Comparison of ENCODE assay signal across 12 mouse cellular contexts in the genomic region with DNA sequence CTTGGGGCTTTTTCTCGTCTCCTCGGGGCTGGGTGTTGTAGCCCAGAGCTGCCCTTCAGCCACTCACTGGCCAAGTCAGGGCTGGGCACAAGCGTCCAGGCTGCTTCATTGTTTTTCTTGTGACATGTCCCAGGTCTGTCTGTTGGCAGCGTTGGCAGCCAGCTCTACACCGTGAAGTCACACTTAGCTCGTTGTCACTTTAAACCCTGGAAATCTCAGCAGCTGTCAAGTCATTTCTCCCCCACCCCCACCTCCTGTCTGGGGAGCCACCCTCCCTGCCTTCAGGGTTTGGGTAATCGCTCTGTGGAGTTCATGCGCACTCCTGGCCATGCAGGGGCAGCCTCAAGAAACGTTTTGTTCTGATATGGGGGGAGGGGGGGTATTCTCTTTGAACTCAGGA. TPM values are rescaled to one million over a fixed set of nuclear protein-coding genes. Genes with fewer than 3 reads are reported as not detected.
DNase-seq lines count a peak whose midpoint lies in the region; ATAC-seq and TF ChIP-seq lines count a peak whose summit lies in the region.
"Had no signal": no experiment of that assay in that cellular context is flagged by ENCODE, and none has a peak within 500 bp of the region (broad histone marks: within the 10 kb centered on the region; RNA-seq: fewer than 3 reads in every experiment).

No protein-coding gene starts in this region.

- no peak overlapping the region for H3K4me2 ChIP-seq in lung, postnatal 0 days (replicated peaks; ENCODE audit: low read depth, low read length)
- no peak overlapping the region for H3K4me2 ChIP-seq in forebrain, embryonic 16.5 days (ENCODE audit: low read length)
- H3K4me2 ChIP-seq in heart, postnatal 0 days (ENCODE audit: low read depth, low read length), result no peak overlapping the region

- no peaks in the 10 kb centered on the region for H3K27me3 ChIP-seq in lung, postnatal 0 days (replicated peaks; ENCODE audit: insufficient read depth, low read length)
- no peaks in the 10 kb centered on the region for H3K27me3 ChIP-seq in forebrain, embryonic 16.5 days (replicated peaks; ENCODE audit: control insufficient read depth, insufficient read depth, low read length)
- H3K27me3 ChIP-seq in heart, postnatal 0 days (ENCODE audit: control insufficient read depth, insufficient read depth, low read length), result no peaks in the 10 kb centered on the region
- H3K27me3 ChIP-seq: CH12.LX had no signal

- no peak for DNase-seq in lung, postnatal 0 days (ENCODE audit: low spot score)
- no peak for DNase-seq in lung, adult 18-20 months
- DNase-seq in heart, postnatal 0 days (ENCODE audit: low spot score), result peak; percentile 60
- DNase-seq in layer of hippocampus, adult 18-20 months (ENCODE audit: low spot score in 2 of 2), result no peak
- no peak for DNase-seq in cerebellum, adult 18-20 months
- DNase-seq in adipocyte (ENCODE audit: low spot score), result no peak
- DNase-seq: adrenal gland, postnatal 14 days; cerebellum, adult 9-10 months; kidney, adult 11 months; right cerebral cortex, postnatal 25 days had no signal

- no peaks in the 10 kb centered on the region for H3K4me1 ChIP-seq in lung, postnatal 0 days (ENCODE audit: insufficient read depth, low read depth, low read length)
- H3K4me1 ChIP-seq in forebrain, embryonic 16.5 days (replicated peaks; ENCODE audit: control insufficient read depth, insufficient read depth, low read length), result peaks cover 3% of the 10 kb centered on the region; the same call in 1 of the 2 replicates
- H3K4me1 ChIP-seq in heart, postnatal 0 days (ENCODE audit: control insufficient read depth, insufficient read depth), result peaks cover 23% of the 10 kb centered on the region

- WGBS in lung, postnatal 0 days, result 53% methylated on average over 9 of the region's 9 CpGs
- WGBS in forebrain, embryonic 16.5 days, result 64% methylated on average over 9 of the region's 9 CpGs
- 14% methylated on average over 9 of the region's 9 CpGs for WGBS in heart, postnatal 0 days

- H3K9ac ChIP-seq in lung, postnatal 0 days (replicated peaks; ENCODE audit: low read depth), result no peak overlapping the region
- no peak overlapping the region for H3K9ac ChIP-seq in forebrain, embryonic 16.5 days (replicated peaks; ENCODE audit: low read depth, low read length)
- H3K9ac ChIP-seq in heart, postnatal 0 days (replicated peaks; ENCODE audit: low read depth, low read length), result no peak overlapping the region

- no peak for TF ChIP-seq EP300 in lung, postnatal 0 days (IDR thresholded peaks at IDR 0.05)
- TF ChIP-seq EP300 in heart, postnatal 0 days (IDR thresholded peaks at IDR 0.05; ENCODE audit: low read depth), result no peak

- H3K36me3 ChIP-seq in lung, postnatal 0 days (ENCODE audit: insufficient read depth, low read length), result peaks cover 9% of the 10 kb centered on the region
- H3K36me3 ChIP-seq in forebrain, embryonic 16.5 days (ENCODE audit: control insufficient read depth, insufficient read depth), result peaks cover 11% of the 10 kb centered on the region
- H3K36me3 ChIP-seq in heart, postnatal 0 days (replicated peaks; ENCODE audit: control insufficient read depth, insufficient read depth, low read length), result peaks cover 36% of the 10 kb centered on the region

- H3K9me3 ChIP-seq in lung, postnatal 0 days (ENCODE audit: low read length), result no peaks in the 10 kb centered on the region
- H3K9me3 ChIP-seq in forebrain, embryonic 16.5 days (ENCODE audit: control insufficient read depth, low read length), result no peaks in the 10 kb centered on the region
- no peaks in the 10 kb centered on the region for H3K9me3 ChIP-seq in heart, postnatal 0 days (replicated peaks; ENCODE audit: control insufficient read depth, low read length)

- ATAC-seq in lung, postnatal 0 days, result no peak
- 0 out of 2 replicates have a peak, but pooled peaks have one; percentile 28 for ATAC-seq in forebrain, embryonic 16.5 days
- ATAC-seq in heart, postnatal 0 days (ENCODE audit: insufficient read depth, low read depth), result peak; percentile 52

- TF ChIP-seq CTCF in lung, postnatal 0 days (IDR thresholded peaks at IDR 0.05), result no peak
- no peak for TF ChIP-seq CTCF in heart, postnatal 0 days (IDR thresholded peaks at IDR 0.05; ENCODE audit: low read depth)

- no peak overlapping the region for H3K4me3 ChIP-seq in lung, postnatal 0 days (ENCODE audit: low read depth, low read length)
- H3K4me3 ChIP-seq in forebrain, embryonic 16.5 days (replicated peaks; ENCODE audit: low read length), result no peak overlapping the region
- no peak overlapping the region for H3K4me3 ChIP-seq in heart, postnatal 0 days (ENCODE audit: low read depth, low read length)

- 0 out of 2 replicates have a peak overlapping the region, but pooled peaks have one; percentile 14 for H3K27ac ChIP-seq in lung, postnatal 0 days (ENCODE audit: low read length)
- H3K27ac ChIP-seq in forebrain, embryonic 16.5 days (ENCODE audit: low read length), result no peak overlapping the region
- peak overlapping the region; percentile 82 for H3K27ac ChIP-seq in heart, postnatal 0 days (ENCODE audit: low read depth)

RNA-seq across cellular contexts. Expression of gene Gtf2ird1, which starts 60.0 kb away (rescaled TPM):
- 31.9 and 36.1 TPM in 2 replicates for polyA plus RNA-seq in lung, postnatal 0 days (2015; fragmentation: Nextera tagmentation; extraction: Ambion mirVana)
- 83.9 and 96.6 TPM in 2 replicates for polyA plus RNA-seq in forebrain, embryonic 16.5 days (2015; fragmentation: Nextera tagmentation; extraction: Ambion mirVana)
- 28.8 and 63.7 TPM in 2 replicates for total RNA-seq in heart, postnatal 0 days (2014; rRNA removed; ENCODE audit: low replicate concordance)
- 20.5 and 27.7 TPM in 2 replicates for polyA plus RNA-seq in heart, postnatal 0 days (2015; fragmentation: Nextera tagmentation; extraction: Ambion mirVana)
- 10 to 100 TPM; 19.8 to 27.3 TPM for total RNA-seq in layer of hippocampus, adult 18-20 months (2021)
